Mouse (Mus musculus) CD4-positive, CD25-positive, alpha-beta regulatory T cell, adult 4 months (primary cell): ENCODE measurements around the gene Msl1. TPM values are rescaled to one million over a fixed set of nuclear protein-coding genes. Genes with fewer than 3 reads are reported as not detected.
A peak's percentile ranks its signal among the peaks of the same experiment; 100 is the strongest.
"Not testable (repeated sequence)": the region's sequence is repeated elsewhere in the genome, so short reads cannot be mapped to it uniquely, and the experiment has no call there.

ENCODE experiments used
- ATAC-seq: one replicate; pipeline ENCODE4 v1.8.0; 2017
- polyA plus RNA-seq, 2 experiments: library from polyadenylated mRNA; unstranded; fragments of 100-300 nt; shearing (Covaris generic); gene quantifications; one replicate each; pipeline ENCODE4 v1.2.1; 2017

Gene Msl1
- polyA plus RNA-seq, 2 experiments from 2014 or later: 22.3 to 24.8 TPM

- no peak for ATAC-seq
These were observed 2.0 kb downstream of the Msl1 start for GRCm38 (mm10) chr11:98797306-98797705.

GRCm38 (mm10) chr11:98797909-98798308 lies 2.6 kb downstream of the Msl1 start:
- no peak for ATAC-seq

- ATAC-seq: no peak
These were observed 9.3 kb downstream of the Msl1 start, which contains the start of gene Casc3 for GRCm38 (mm10) chr11:98804605-98805004. Gene Casc3 (plus strand): TSS chr11:98804905.

- no peak for ATAC-seq
These were observed 13.1 kb downstream of the Msl1 start for GRCm38 (mm10) chr11:98808417-98808816.

- ATAC-seq: peak; percentile 93
These were observed 14.4 kb downstream of the Msl1 start for GRCm38 (mm10) chr11:98809457-98810290.

GRCm38 (mm10) chr11:98810686-98811085 lies 15.4 kb downstream of the Msl1 start:
- ATAC-seq: no peak

GRCm38 (mm10) chr11:98816706-98817239 lies 21.5 kb downstream of the Msl1 start:
- ATAC-seq: no peak

GRCm38 (mm10) chr11:98820968-98821367 lies 25.7 kb downstream of the Msl1 start:
- no peak for ATAC-seq

- ATAC-seq: not testable (repeated sequence)
These were observed 30.8 kb downstream of the Msl1 start for GRCm38 (mm10) chr11:98826071-98826470.

GRCm38 (mm10) chr11:98827877-98828276 lies 32.6 kb downstream of the Msl1 start:
- ATAC-seq: no peak

GRCm38 (mm10) chr11:98829091-98829775 lies 33.9 kb downstream of the Msl1 start:
- ATAC-seq: peak; percentile 62

- ATAC-seq: no peak
These were observed 34.6 kb downstream of the Msl1 start for GRCm38 (mm10) chr11:98829875-98830274.

GRCm38 (mm10) chr11:98835296-98835695 lies 40.0 kb downstream of the Msl1 start:
- ATAC-seq: no peak

- no peak for ATAC-seq
These were observed 40.4 kb downstream of the Msl1 start for GRCm38 (mm10) chr11:98835725-98836124.

- no peak for ATAC-seq
These were observed 40.8 kb downstream of the Msl1 start for GRCm38 (mm10) chr11:98836128-98836527.

- peak; percentile 93 for ATAC-seq
These were observed 41.4 kb downstream of the Msl1 start, which contains the start of gene Rapgefl1 for GRCm38 (mm10) chr11:98836651-98837141. Gene Rapgefl1 (plus strand): TSS chr11:98836785.

GRCm38 (mm10) chr11:98837231-98837704 lies 42.0 kb downstream of the Msl1 start:
- no peak for ATAC-seq

- ATAC-seq: no peak
These were observed 42.6 kb downstream of the Msl1 start for GRCm38 (mm10) chr11:98837917-98838316.

GRCm38 (mm10) chr11:98838512-98838911 lies 43.2 kb downstream of the Msl1 start:
- no peak for ATAC-seq

- no peak for ATAC-seq
These were observed 44.1 kb downstream of the Msl1 start for GRCm38 (mm10) chr11:98839402-98839801.

- no peak for ATAC-seq
These were observed 44.6 kb downstream of the Msl1 start for GRCm38 (mm10) chr11:98839897-98840296.

GRCm38 (mm10) chr11:98846016-98846415 lies 50.7 kb downstream of the Msl1 start:
- ATAC-seq: no peak
